ENCODE assay signal across 24 mouse cellular contexts in genomic region chr10:128391850-128392249, GRCm38 (mm10). TPM values are rescaled to one million over a fixed set of nuclear protein-coding genes. Genes with fewer than 3 reads are reported as not detected.
A peak's percentile ranks its signal among the peaks of the same experiment; 100 is the strongest.
DNase-seq lines count a peak whose midpoint lies in the region; ATAC-seq lines count a peak whose summit lies in the region.
"Had no signal": no experiment of that assay in that cellular context is flagged by ENCODE, and none has a peak within 500 bp of the region (broad histone marks: within the 10 kb centered on the region; RNA-seq: fewer than 3 reads in every experiment).

No protein-coding gene starts in this region.

- ATAC-seq in embryonic facial prominence, embryonic 13.5 days (ENCODE audit: insufficient number of reproducible peaks, insufficient read depth, low FRiP score, low TSS enrichment, low read depth), result no peak
- ATAC-seq: forebrain, embryonic 16.5 days; hindbrain, postnatal 0 days had no signal

- 0 out of 2 replicates have a peak overlapping the region, but pooled peaks have one; percentile 27 for H3K9ac ChIP-seq in embryonic facial prominence, embryonic 13.5 days

- H3K4me2 ChIP-seq in embryonic facial prominence, embryonic 13.5 days, result no peak overlapping the region
- H3K4me2 ChIP-seq: forebrain, embryonic 12.5 days had no signal

- peaks cover 98% of the 10 kb centered on the region for H3K36me3 ChIP-seq in embryonic facial prominence, embryonic 13.5 days
- peaks cover 100% of the 10 kb centered on the region for H3K36me3 ChIP-seq in embryonic facial prominence, embryonic 10.5 days (replicated peaks)

- intact Hi-C loops in heart, postnatal 36 days (cut with DNase I), result no loop called here

- H3K4me3 ChIP-seq in embryonic facial prominence, embryonic 13.5 days, result no peak overlapping the region
- no peak overlapping the region for H3K4me3 ChIP-seq in embryonic facial prominence, embryonic 10.5 days
- H3K4me3 ChIP-seq: forebrain, embryonic 12.5 days had no signal

- no peaks in the 10 kb centered on the region for H3K27me3 ChIP-seq in embryonic facial prominence, embryonic 13.5 days
- no peaks in the 10 kb centered on the region for H3K27me3 ChIP-seq in embryonic facial prominence, embryonic 10.5 days (replicated peaks; ENCODE audit: low read depth, poor library complexity, severe bottlenecking)
- H3K27me3 ChIP-seq: forebrain, embryonic 12.5 days had no signal

- H3K9me3 ChIP-seq in embryonic facial prominence, embryonic 13.5 days, result no peaks in the 10 kb centered on the region
- no peaks in the 10 kb centered on the region for H3K9me3 ChIP-seq in embryonic facial prominence, embryonic 10.5 days
- H3K9me3 ChIP-seq: forebrain, embryonic 12.5 days had no signal

- DNase-seq in embryonic facial prominence, embryonic 10.5 days (ENCODE audit: low spot score), result no peak
- peak; percentile 28 for DNase-seq in heart, adult 8-10 months (ENCODE audit: low spot score)
- DNase-seq in heart, postnatal 36 days, result no peak
- peak; percentile 40 for DNase-seq in testis, postnatal 10 days (ENCODE audit: low spot score)
- DNase-seq in testis, postnatal 14 days (ENCODE audit: low spot score), result no peak
- no peak for DNase-seq in embryo, embryonic 10 days (ENCODE audit: low spot score)
- no peak for DNase-seq in kidney, adult 8-10 months
- DNase-seq: adrenal gland, postnatal 10 days; cerebellum, adult 11 months; cerebellum, adult 8-10 months; cerebellum, postnatal 36 days; gastrocnemius, postnatal 25 days; kidney, adult 2 months had no signal

- H3K27ac ChIP-seq in embryonic facial prominence, embryonic 13.5 days, result no peak overlapping the region
- H3K27ac ChIP-seq in embryonic facial prominence, embryonic 10.5 days (replicated peaks), result no peak overlapping the region
- H3K27ac ChIP-seq: forebrain, embryonic 12.5 days; hindbrain, postnatal 0 days had no signal

- 82% methylated on average over 6 of the region's 6 CpGs for WGBS in embryonic facial prominence, embryonic 13.5 days
- WGBS in embryonic facial prominence, embryonic 10.5 days, result 76% methylated on average over 6 of the region's 6 CpGs

- H3K4me1 ChIP-seq in embryonic facial prominence, embryonic 13.5 days, result peaks cover 10% of the 10 kb centered on the region; the same call in 1 of the 2 replicates
- H3K4me1 ChIP-seq in embryonic facial prominence, embryonic 10.5 days, result peaks cover 15% of the 10 kb centered on the region

RNA-seq across cellular contexts. Expression of gene Slc39a5, which starts 9.2 kb away (rescaled TPM):
- polyA plus RNA-seq in embryonic facial prominence, embryonic 13.5 days (2015; fragmentation: Nextera tagmentation; extraction: Ambion mirVana), result 0.20 and 0.92 TPM in 2 replicates
- polyA plus RNA-seq in embryonic facial prominence, embryonic 10.5 days (2016; fragmentation: Nextera tagmentation; extraction: Ambion mirVana), result 0.13 and 0.36 TPM in 2 replicates
- total RNA-seq in heart, adult 8-10 months (2022), result not detected
- not detected for total RNA-seq in heart, postnatal 36 days (2021)
- total RNA-seq: gastrocnemius, adult 18-20 months; gastrocnemius, postnatal 25 days; granulocyte monocyte progenitor cell, adult 5-6 weeks; heart, postnatal 10 days; MEL had no signal
- polyA plus RNA-seq: C2C12; embryonic facial prominence, embryonic 11.5 days; forebrain, embryonic 12.5 days; hindbrain, embryonic 11.5 days had no signal

RNA-seq across cellular contexts. Expression of gene Ankrd52, which starts 14.9 kb away (rescaled TPM):
- 15.0 and 16.0 TPM in 2 replicates for polyA plus RNA-seq in embryonic facial prominence, embryonic 13.5 days (2015; fragmentation: Nextera tagmentation; extraction: Ambion mirVana)
- 12.1 and 12.4 TPM in 2 replicates for polyA plus RNA-seq in embryonic facial prominence, embryonic 10.5 days (2016; fragmentation: Nextera tagmentation; extraction: Ambion mirVana)
- 10 to 100 TPM; 39.8 to 45.9 (median 44.0) TPM for total RNA-seq in heart, adult 8-10 months (2022)
- total RNA-seq in heart, postnatal 36 days (2021), result 10 to 100 TPM; 41.2 to 43.2 TPM

RNA-seq across cellular contexts. Expression of gene Nabp2, which starts 19.4 kb away (rescaled TPM):
- polyA plus RNA-seq in embryonic facial prominence, embryonic 13.5 days (2015; fragmentation: Nextera tagmentation; extraction: Ambion mirVana), result 72.3 and 73.0 TPM in 2 replicates
- 119 and 129 TPM in 2 replicates for polyA plus RNA-seq in embryonic facial prominence, embryonic 10.5 days (2016; fragmentation: Nextera tagmentation; extraction: Ambion mirVana)
- 10 to 100 TPM; 44.8 to 50.8 (median 45.2) TPM for total RNA-seq in heart, adult 8-10 months (2022)
- 10 to 100 TPM; 44.6 to 49.6 TPM for total RNA-seq in heart, postnatal 36 days (2021)

RNA-seq across cellular contexts. Expression of gene Rnf41, which starts 19.6 kb away (rescaled TPM):
- polyA plus RNA-seq in embryonic facial prominence, embryonic 13.5 days (2015; fragmentation: Nextera tagmentation; extraction: Ambion mirVana), result 45.4 and 46.7 TPM in 2 replicates
- polyA plus RNA-seq in embryonic facial prominence, embryonic 10.5 days (2016; fragmentation: Nextera tagmentation; extraction: Ambion mirVana), result 42.1 and 44.6 TPM in 2 replicates
- 10 to 100 TPM; 16.2 to 17.6 (median 16.7) TPM for total RNA-seq in heart, adult 8-10 months (2022)
- total RNA-seq in heart, postnatal 36 days (2021), result 10 to 100 TPM; 16.3 to 18.3 TPM

RNA-seq across cellular contexts. Expression of gene Coq10a, which starts 23.1 kb away (rescaled TPM):
- polyA plus RNA-seq in embryonic facial prominence, embryonic 13.5 days (2015; fragmentation: Nextera tagmentation; extraction: Ambion mirVana), result 13.1 and 16.2 TPM in 2 replicates
- polyA plus RNA-seq in embryonic facial prominence, embryonic 10.5 days (2016; fragmentation: Nextera tagmentation; extraction: Ambion mirVana), result 9.5 and 11.1 TPM in 2 replicates
- 100 to 1,000 TPM; 365 to 443 (median 423) TPM for total RNA-seq in heart, adult 8-10 months (2022)
- 100 to 1,000 TPM; 304 to 339 TPM for total RNA-seq in heart, postnatal 36 days (2021)

Comparison
In these comparisons a context has a peak if more than half of its experiments do, and no peak if none do; other contexts are left out.
1. DNase-seq: peak in heart, adult 8-10 months (single experiment) and testis, postnatal 10 days (single experiment); none in embryonic facial prominence, embryonic 10.5 days (single experiment), heart, postnatal 36 days (0 of 2), testis, postnatal 14 days (single experiment), embryo, embryonic 10 days (single experiment) and kidney, adult 8-10 months (0 of 2).